Mouse (Mus musculus) testis, adult 2 months (tissue): ENCODE measurements around the gene Fndc3a. TPM values are rescaled to one million over a fixed set of nuclear protein-coding genes. Genes with fewer than 3 reads are reported as not detected.

Experiments used
- H3K27ac ChIP-seq: fragments of 200-500 bp; 2 replicates; pipeline ENCODE4 v1.5.1; 2012; ENCODE audit warnings: low read depth, low read length; ENCODE audit not compliant: control insufficient read depth, insufficient read depth
- H3K27me3 ChIP-seq: fragments of 200-500 bp; 2 replicates; pipeline ENCODE4 v1.6.1; 2012; ENCODE audit warnings: mild to moderate bottlenecking, low read length, moderate library complexity; ENCODE audit not compliant: control insufficient read depth, insufficient read depth
- H3K36me3 ChIP-seq: fragments of 200-500 bp; 2 replicates; pipeline ENCODE4 v1.6.1; 2012; ENCODE audit warnings: mild to moderate bottlenecking, low read length; ENCODE audit not compliant: control insufficient read depth, insufficient read depth
- H3K4me1 ChIP-seq: fragments of 200-500 bp; 2 replicates; pipeline ENCODE4 v1.6.1; 2012; ENCODE audit warnings: low read length; ENCODE audit not compliant: control insufficient read depth, insufficient read depth
- H3K4me3 ChIP-seq: fragments of 200-500 bp; 2 replicates; pipeline ENCODE4 v1.5.1; 2012; ENCODE audit warnings: low read depth, mild to moderate bottlenecking, low read length, moderate library complexity, mixed read lengths; ENCODE audit not compliant: control insufficient read depth
- CTCF ChIP-seq: fragments of 200-500 bp; IDR thresholded peaks from 2 replicates; pipeline ENCODE4 v1.5.1; 2012; ENCODE audit warnings: low read depth, mild to moderate bottlenecking, inconsistent platforms, low read length, moderate library complexity; ENCODE audit not compliant: control insufficient read depth, insufficient read depth, insufficient replicate concordance
- POLR2A ChIP-seq: fragments of 200-500 bp; IDR thresholded peaks from 2 replicates; pipeline ENCODE4 v1.6.1; 2012; ENCODE audit warnings: low read depth, mild to moderate bottlenecking, inconsistent platforms, low read length, moderate library complexity; ENCODE audit not compliant: control insufficient read depth
- polyA plus RNA-seq: library from polyadenylated mRNA; depleted of rRNA; stranded (reverse); fragments of >200 nt; gene quantifications from 2 replicates; pipeline ENCODE4 v1.2.3, GENCODE M21; 2012

Gene Fndc3a
- polyA plus RNA-seq, 1 experiment, result 95.2 TPM

GRCm38 (mm10) chr14:72709091-72709709 lies 603 bp downstream of the Fndc3a start:
- H3K4me1 ChIP-seq, result no peaks in the 10 kb centered on the region
- H3K27ac ChIP-seq, result peak overlapping the region; percentile 94
- peak overlapping the region; percentile 90 for H3K4me3 ChIP-seq
- TF ChIP-seq CTCF (no peak), POLR2A (0 out of 2 replicates have a peak, but pooled peaks have one; percentile 3)
- no peaks in the 10 kb centered on the region for H3K27me3 ChIP-seq
- H3K36me3 ChIP-seq, result no peaks in the 10 kb centered on the region

- Histone ChIP-seq H3K4me1 (no peaks in the 10 kb centered on the region), H3K36me3 (no peaks in the 10 kb centered on the region), H3K4me3 (peak overlapping the region; percentile 90; the same call in 1 of the 2 replicates), H3K27me3 (no peaks in the 10 kb centered on the region), H3K27ac (no peak overlapping the region)
- TF ChIP-seq POLR2A (no peak), CTCF (no peak)
These were observed 1.2 kb downstream of the Fndc3a start for GRCm38 (mm10) chr14:72708581-72708991.

DNA sequence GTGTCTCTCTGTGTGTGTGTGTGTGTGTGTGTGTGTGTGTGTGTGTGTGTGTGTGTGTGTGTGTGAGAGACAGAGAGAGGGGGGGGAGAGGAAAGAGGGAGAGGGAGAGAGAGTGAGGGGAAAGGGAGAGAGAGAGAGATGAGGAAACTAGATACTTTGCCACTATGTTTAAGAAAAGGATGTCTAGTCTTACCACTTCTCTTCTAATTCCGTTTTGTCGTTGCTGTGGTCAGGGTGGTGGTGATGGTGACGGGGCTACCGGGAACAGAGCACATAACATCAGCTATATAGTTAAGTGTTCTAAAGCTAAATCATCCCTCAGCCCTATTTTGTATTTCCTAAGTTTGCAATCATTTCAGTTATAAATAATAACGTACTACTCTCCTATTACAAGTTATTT lies 9.7 kb downstream of the Fndc3a start:
- H3K4me3 ChIP-seq, result no peak overlapping the region
- no peak for TF ChIP-seq POLR2A
- no peak for TF ChIP-seq CTCF
- no peak overlapping the region for H3K27ac ChIP-seq
- no peaks in the 10 kb centered on the region for H3K4me1 ChIP-seq
- H3K27me3 ChIP-seq, result no peaks in the 10 kb centered on the region
- no peaks in the 10 kb centered on the region; the same call in 1 of the 2 replicates for H3K36me3 ChIP-seq

DNA sequence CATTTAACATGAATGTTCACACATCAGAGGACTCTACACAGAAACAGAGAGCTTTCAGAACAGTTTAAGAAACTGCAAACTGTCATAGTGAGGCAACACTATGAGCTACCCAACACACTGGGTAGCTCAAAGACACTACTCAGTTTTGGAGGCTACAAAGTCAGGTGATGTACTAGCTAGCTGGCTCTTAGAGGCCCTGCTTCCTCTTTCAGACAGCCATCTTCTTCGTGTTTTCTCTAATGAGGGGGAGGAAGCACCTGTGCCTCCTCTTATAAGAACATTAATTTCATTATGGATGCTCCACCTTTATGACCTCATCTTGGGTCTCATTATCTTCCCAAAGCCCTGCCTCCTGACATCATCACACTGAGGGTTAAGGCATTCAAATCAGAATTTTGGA lies 18.4 kb downstream of the Fndc3a start:
- Histone ChIP-seq H3K36me3 (no peaks in the 10 kb centered on the region; the same call in 1 of the 2 replicates), H3K27me3 (no peaks in the 10 kb centered on the region), H3K27ac (no peak overlapping the region), H3K4me1 (no peaks in the 10 kb centered on the region), H3K4me3 (no peak overlapping the region)
- TF ChIP-seq POLR2A (no peak), CTCF (no peak)

DNA sequence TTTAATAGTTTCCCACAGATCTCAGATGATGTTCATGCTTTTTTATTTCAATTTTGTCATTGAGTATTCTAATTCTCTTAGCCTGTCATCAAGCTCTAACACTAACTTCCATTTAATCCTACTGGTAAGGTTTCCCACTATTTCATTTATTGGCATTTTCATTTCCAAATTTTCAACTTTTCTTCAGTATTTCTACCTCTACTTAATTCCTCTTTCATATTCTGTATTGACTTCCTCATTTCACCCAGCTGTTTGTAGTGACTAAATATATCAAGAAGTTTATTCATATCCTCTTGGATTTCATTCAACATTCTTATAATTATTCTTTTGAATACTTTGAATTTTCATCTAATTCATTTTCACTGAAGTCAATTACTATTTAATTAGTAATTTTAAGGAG lies 20.3 kb downstream of the Fndc3a start:
- H3K4me1 ChIP-seq, result no peaks in the 10 kb centered on the region
- no peak overlapping the region for H3K4me3 ChIP-seq
- no peak overlapping the region for H3K27ac ChIP-seq
- TF ChIP-seq CTCF (no peak), POLR2A (no peak)
- no peaks in the 10 kb centered on the region; the same call in 1 of the 2 replicates for H3K36me3 ChIP-seq
- no peaks in the 10 kb centered on the region for H3K27me3 ChIP-seq

- H3K4me3 ChIP-seq, result no peak overlapping the region
- TF ChIP-seq CTCF (no peak), POLR2A (no peak)
- H3K36me3 ChIP-seq, result no peaks in the 10 kb centered on the region; the same call in 1 of the 2 replicates
- H3K27me3 ChIP-seq, result no peaks in the 10 kb centered on the region
- no peaks in the 10 kb centered on the region for H3K4me1 ChIP-seq
- no peak overlapping the region for H3K27ac ChIP-seq
These were observed 24.9 kb downstream of the Fndc3a start for GRCm38 (mm10) chr14:72684857-72685370.

- Histone ChIP-seq H3K36me3 (no peaks in the 10 kb centered on the region), H3K27ac (no peak overlapping the region)
These were observed 32.6 kb downstream of the Fndc3a start for GRCm38 (mm10) chr14:72677247-72677646.

More at GRCm38 (mm10) chr14:72677247-72677646, 32.6 kb downstream of the Fndc3a start:
- H3K4me3 ChIP-seq, result no peak overlapping the region
- TF ChIP-seq POLR2A (no peak), CTCF (no peak)
- no peaks in the 10 kb centered on the region for H3K4me1 ChIP-seq
- H3K27me3 ChIP-seq, result no peaks in the 10 kb centered on the region
